Mouse (Mus musculus) ES-E14 (cell line): ENCODE data around the gene Col5a1. TPM values are rescaled to one million over a fixed set of nuclear protein-coding genes. Genes with fewer than 3 reads are reported as not detected.

Experiments
- DNase-seq: peaks from one replicate; pipeline ENCODE4 v3.0.0-alpha.2; 2013; ENCODE audit warnings: low read depth, low spot score
- H3K27ac ChIP-seq: 2 replicates; pipeline ENCODE4 v1.5.1; 2012; ENCODE audit warnings: low read depth, mild to moderate bottlenecking, low read length, moderate library complexity, mixed read lengths; ENCODE audit not compliant: poor library complexity, insufficient read depth, severe bottlenecking
- H3K36me3 ChIP-seq: 2 replicates; pipeline ENCODE4 v1.6.1; 2012; ENCODE audit warnings: mild to moderate bottlenecking, low read length, moderate library complexity, mixed read lengths; ENCODE audit not compliant: control insufficient read depth, poor library complexity, insufficient read depth, severe bottlenecking
- H3K4me1 ChIP-seq, 2 experiments: fragments of 150-350 bp in 1 of 2; sonication (generic) in 1 of 2; 2 replicates each; pipeline ENCODE4 v1.6.1; 2012; ENCODE audit warnings: low read length in 2 of 2, mild to moderate bottlenecking in 1 of 2, mixed read lengths in 1 of 2; ENCODE audit not compliant: control insufficient read depth in 2 of 2, insufficient read depth in 2 of 2, poor library complexity in 1 of 2
- H3K4me3 ChIP-seq, 2 experiments: fragments of 150-350 bp in 1 of 2; sonication (generic) in 1 of 2; 2 replicates each; pipeline ENCODE4 v1.5.1; 2012; ENCODE audit warnings: low read length in 2 of 2, low read depth in 1 of 2, mild to moderate bottlenecking in 1 of 2, mixed read lengths in 1 of 2; ENCODE audit not compliant: insufficient read depth in 1 of 2, poor library complexity in 1 of 2, severe bottlenecking in 1 of 2
- H3K9ac ChIP-seq: 2 replicates; pipeline ENCODE4 v1.6.1; 2012; ENCODE audit warnings: low read depth, mild to moderate bottlenecking, low read length, mixed read lengths; ENCODE audit not compliant: poor library complexity, insufficient read depth, severe bottlenecking
- H3K9me3 ChIP-seq: fragments of 150-350 bp; sonication (generic); 2 replicates; pipeline ENCODE4 v1.6.1; 2012; ENCODE audit warnings: low read depth, mild to moderate bottlenecking, low read length; ENCODE audit not compliant: control insufficient read depth, insufficient read depth
- CHD2 ChIP-seq: IDR thresholded peaks from 2 replicates; pipeline ENCODE4 v1.6.1; 2014; ENCODE audit warnings: mild to moderate bottlenecking, low read depth, low read length, inconsistent platforms
- HCFC1 ChIP-seq: IDR thresholded peaks from 2 replicates; pipeline ENCODE4 v1.6.1; 2012; ENCODE audit warnings: low read length, inconsistent platforms, borderline replicate concordance; ENCODE audit not compliant: insufficient read depth
- MAFK ChIP-seq: IDR thresholded peaks from 2 replicates; pipeline ENCODE4 v1.6.1; 2014; ENCODE audit warnings: mild to moderate bottlenecking, low read depth, low read length, inconsistent platforms; ENCODE audit not compliant: insufficient read depth
- ZC3H11A ChIP-seq: IDR thresholded peaks from 2 replicates; pipeline ENCODE4 v1.6.1; 2012; ENCODE audit warnings: low read depth, mild to moderate bottlenecking, inconsistent platforms, low read length, borderline replicate concordance
- ZNF384 ChIP-seq: IDR thresholded peaks from 2 replicates; pipeline ENCODE4 v1.6.1; 2012; ENCODE audit warnings: low read depth, low read length, inconsistent platforms
- in situ Hi-C, 2 experiments: fragments of 600-800 bp; cut with MboI; formaldehyde crosslinking; loops; one replicate each; pipeline ENCODE4 v1.15.1; 2025; ENCODE audit warnings: low sequenced_read_pairs in 2 of 2, inconsistent platforms in 1 of 2; ENCODE audit not compliant: unreplicated experiment in 2 of 2
- total RNA-seq: library from RNA; depleted of rRNA; stranded (reverse); fragments of 300-350 nt; gene quantifications from 2 replicates; pipeline ENCODE4 v1.2.3, GENCODE M21; 2012

The Col5a1 gene
- total RNA-seq, 1 experiment, result 42.3 TPM

DNA sequence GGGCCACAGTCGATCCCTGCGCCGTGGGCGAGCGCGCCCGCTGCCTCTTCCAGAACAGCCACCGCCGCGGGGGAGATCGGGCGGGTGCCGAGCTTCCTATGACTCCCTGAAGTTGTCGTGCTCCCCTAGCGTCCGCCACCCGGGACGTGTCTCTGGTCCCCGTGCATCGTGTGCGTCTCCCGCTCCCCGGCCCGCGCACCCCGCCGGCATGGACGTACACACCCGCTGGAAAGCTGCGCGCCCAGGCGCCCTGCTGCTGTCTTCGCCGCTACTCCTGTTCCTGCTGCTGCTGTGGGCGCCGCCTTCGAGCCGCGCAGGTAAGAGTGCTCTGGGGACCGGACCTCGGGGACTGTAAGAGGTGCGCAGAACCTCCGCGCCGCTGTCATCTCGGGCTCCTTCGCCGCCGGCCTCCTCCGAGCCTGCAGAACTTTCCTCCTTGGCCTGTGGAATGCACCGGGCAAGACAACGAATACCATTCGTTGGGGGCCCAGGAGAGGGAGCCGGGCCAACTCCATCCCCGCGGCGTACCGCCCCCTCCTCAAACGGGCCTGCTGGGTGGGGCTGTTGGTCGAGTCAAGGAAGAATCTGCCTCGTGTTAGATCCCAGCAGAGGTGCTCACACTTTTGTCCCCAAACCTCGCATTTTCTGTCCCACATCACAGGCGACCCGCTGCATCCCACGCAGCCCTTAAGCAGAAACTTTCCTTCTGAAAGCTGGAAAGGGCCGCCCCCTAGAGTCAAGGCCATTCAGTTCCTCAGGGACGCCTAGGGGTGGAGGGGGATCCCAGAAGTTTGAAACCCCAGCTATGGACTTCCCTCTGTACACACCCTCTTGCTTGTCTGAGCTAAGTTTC, 609 bp downstream of the Col5a1 start:
- in situ Hi-C loops, result no loop called here
- no peaks in the 10 kb centered on the region for H3K36me3 ChIP-seq
- no peak overlapping the region for H3K27ac ChIP-seq
- peak overlapping the region; percentile 77 for H3K9ac ChIP-seq
- peak overlapping the region; percentile 71 to 88 for H3K4me3 ChIP-seq
- TF ChIP-seq HCFC1, result 0 out of 2 replicates have a peak, but pooled peaks have one; percentile 10
- TF ChIP-seq CHD2, result no peak
- peak; percentile 37 for DNase-seq
- no peaks in the 10 kb centered on the region for H3K9me3 ChIP-seq
- peaks cover 0 to 3% of the 10 kb centered on the region in 2 experiments; a peak in 2 of 4 replicates for H3K4me1 ChIP-seq

DNA sequence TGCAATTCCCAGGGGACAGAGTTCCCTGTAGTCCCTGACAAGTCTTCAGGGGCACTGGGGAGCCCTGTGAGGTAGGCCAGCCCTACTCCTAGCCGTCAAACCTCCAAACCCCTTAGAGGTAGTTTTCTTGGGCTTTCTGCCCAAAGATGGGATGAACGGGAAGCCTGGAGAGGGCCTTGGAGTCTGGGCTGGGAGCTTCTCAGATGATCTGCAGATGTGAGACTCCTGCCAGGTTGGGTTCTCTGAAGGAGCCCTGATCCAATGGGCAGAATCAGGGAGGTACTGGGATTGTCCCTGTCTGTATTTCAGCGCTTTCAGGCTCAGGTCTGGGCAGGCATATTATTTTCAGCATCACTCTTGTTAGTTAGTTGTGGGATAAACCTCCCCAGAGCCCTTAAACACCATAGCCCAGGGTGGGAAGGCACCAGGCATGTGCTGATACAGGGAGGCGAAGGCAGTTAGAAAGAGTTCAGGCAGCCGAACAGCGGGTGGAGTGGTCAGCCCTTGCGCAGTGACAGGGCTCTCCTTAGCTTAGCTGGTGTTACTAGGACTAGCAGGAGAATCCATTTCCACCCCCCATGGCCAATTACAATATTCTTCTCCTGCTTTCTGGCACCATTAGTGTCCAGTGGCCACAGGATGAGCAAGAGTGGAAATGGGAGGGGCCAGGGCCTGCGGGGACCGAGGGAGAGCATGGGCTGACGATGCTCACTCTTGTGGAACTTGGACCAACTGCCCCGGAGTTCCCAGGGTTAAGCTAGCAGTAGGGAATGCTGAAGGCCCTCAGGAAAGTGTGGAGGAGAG, 1.4 kb downstream of the Col5a1 start:
- in situ Hi-C loops, result no loop called here
- no peak for TF ChIP-seq ZNF384
- no peak for TF ChIP-seq MAFK
- TF ChIP-seq HCFC1, result no peak
- TF ChIP-seq ZC3H11A, result no peak
- no peak for TF ChIP-seq CHD2
- DNase-seq, result no peak
- Histone ChIP-seq H3K36me3 (no peaks in the 10 kb centered on the region), H3K9me3 (no peaks in the 10 kb centered on the region), H3K4me3 (peak overlapping the region in 1 of 2 experiments; percentile 71; a peak in 1 of 4 replicates), H3K4me1 (peaks cover 0 to 3% of the 10 kb centered on the region in 2 experiments; a peak in 2 of 4 replicates), H3K27ac (no peak overlapping the region), H3K9ac (no peak overlapping the region)

DNA sequence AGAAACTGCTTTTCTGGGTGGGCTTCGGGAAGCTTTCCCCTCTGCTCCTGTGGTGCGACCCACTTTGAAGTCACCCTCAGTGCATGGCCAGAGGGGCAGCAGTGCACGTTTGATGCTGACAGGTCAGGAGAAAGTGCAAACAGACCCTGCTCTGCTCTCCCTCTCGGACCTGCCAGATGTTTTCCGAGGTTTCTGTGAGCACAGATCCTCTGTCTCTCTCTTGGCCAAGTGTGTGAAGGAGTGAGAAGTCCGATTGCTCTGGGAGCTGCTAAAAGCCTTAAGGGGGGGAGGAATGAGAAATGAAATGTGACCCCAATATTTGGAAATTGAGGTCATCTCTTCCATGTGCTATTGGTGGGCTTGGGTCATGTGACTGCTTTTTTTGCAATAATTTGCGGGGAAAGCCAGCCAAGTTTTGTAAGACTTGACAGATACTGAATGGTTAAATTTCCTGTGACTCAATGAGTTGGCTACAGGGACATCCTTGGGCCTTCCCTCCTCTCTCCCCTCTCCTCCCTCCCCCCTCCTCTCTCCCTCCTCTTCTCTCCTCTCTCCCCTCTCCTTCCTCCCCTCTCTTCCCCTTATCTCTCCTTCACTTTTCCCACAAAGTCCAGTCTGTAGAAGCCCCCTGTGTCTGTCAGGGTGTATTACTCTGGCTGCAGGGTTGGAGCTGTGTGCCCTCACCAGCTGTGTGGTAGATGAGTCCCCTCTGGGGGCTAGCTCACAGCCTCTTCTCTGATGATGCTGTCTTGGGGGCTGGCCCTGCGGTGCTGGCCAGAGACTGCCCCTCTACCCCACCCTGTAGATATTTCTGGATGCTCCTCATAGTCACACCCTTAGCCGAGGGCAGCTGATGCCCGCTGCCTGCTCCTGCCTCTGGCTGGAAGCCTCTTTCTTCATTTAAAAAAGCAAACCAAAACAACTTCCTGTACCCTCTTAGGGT, 2.6 kb downstream of the Col5a1 start:
- DNase-seq, result no peak
- H3K9ac ChIP-seq, result no peak overlapping the region
- no peak overlapping the region for H3K4me3 ChIP-seq
- in situ Hi-C loops, result no loop called here
- H3K36me3 ChIP-seq, result no peaks in the 10 kb centered on the region
- H3K9me3 ChIP-seq, result no peaks in the 10 kb centered on the region
- H3K4me1 ChIP-seq, result peaks cover 0 to 3% of the 10 kb centered on the region in 2 experiments; a peak in 2 of 4 replicates
- no peak for TF ChIP-seq ZNF384
- no peak for TF ChIP-seq HCFC1
- TF ChIP-seq CHD2, result no peak
- no peak for TF ChIP-seq MAFK
- no peak for TF ChIP-seq ZC3H11A
- H3K27ac ChIP-seq, result no peak overlapping the region

DNA sequence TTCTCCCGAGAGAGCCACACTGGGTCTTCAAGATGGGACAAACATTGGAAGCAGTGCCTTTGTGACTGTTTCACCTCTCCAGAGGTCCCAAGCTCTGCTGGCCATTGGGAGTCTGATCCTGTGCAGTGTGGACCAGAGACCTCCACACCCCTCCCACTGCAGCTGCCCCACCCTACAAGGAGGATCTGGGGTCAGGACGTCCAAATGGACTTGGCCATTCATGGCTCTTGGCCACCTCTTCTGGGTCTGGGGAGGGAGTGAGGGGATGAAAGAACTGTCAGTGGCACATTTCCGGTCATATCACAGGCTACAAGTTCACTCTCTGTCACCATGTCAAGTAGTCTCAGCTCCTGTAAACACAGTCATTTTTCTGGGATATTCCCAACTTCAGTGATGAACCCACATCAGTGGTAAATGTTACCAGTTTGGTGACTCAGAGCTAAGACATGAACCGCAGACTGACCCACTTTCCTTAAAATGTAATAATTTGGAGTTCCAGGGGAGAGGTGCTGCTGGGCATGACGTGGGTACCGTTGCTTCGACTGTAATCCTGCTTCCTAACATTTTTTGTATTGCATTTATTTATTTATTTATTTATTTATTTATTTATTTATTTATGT, 5.8 kb downstream of the Col5a1 start:
- Histone ChIP-seq H3K4me1 (no peaks in the 10 kb centered on the region), H3K4me3 (no peak overlapping the region)
- in situ Hi-C loops, result no loop called here

More for the DNA sequence above, 5.8 kb downstream of the Col5a1 start:
- Histone ChIP-seq H3K9ac (no peak overlapping the region), H3K36me3 (no peaks in the 10 kb centered on the region), H3K27ac (no peak overlapping the region), H3K9me3 (no peaks in the 10 kb centered on the region)
- TF ChIP-seq HCFC1, result no peak
- no peak for TF ChIP-seq ZC3H11A
- TF ChIP-seq MAFK, result no peak
- no peak for TF ChIP-seq ZNF384
- no peak for TF ChIP-seq CHD2
- DNase-seq, result no peak
